Mouse (Mus musculus): Measurements from ENCODE around the gene Ppp1r16b.
"Not testable (repeated sequence)": the region's sequence is repeated elsewhere in the genome, so short reads cannot be mapped to it uniquely, and the experiment has no call there.

Ppp1r16b gene

GRCm38 (mm10) chr2:158728061-158728815 is 63.0 kb downstream of the Ppp1r16b start:
- no peak for DNase-seq

- DNase-seq = peak; percentile 64
These were observed 65.7 kb downstream of the Ppp1r16b start for GRCm38 (mm10) chr2:158730896-158731295.

GRCm38 (mm10) chr2:158732521-158732920 is 67.3 kb downstream of the Ppp1r16b start:
- no peak for DNase-seq

- no peak for DNase-seq
These were observed 67.9 kb downstream of the Ppp1r16b start for GRCm38 (mm10) chr2:158733136-158733535.

- DNase-seq = no peak
These were observed 68.7 kb downstream of the Ppp1r16b start for GRCm38 (mm10) chr2:158733914-158734313.

- DNase-seq = peak; percentile 77
These were observed 69.4 kb downstream of the Ppp1r16b start for GRCm38 (mm10) chr2:158734500-158735152.

- DNase-seq = no peak
These were observed 70.1 kb downstream of the Ppp1r16b start for GRCm38 (mm10) chr2:158735340-158735739.

GRCm38 (mm10) chr2:158736247-158736646 is 71.0 kb downstream of the Ppp1r16b start:
- DNase-seq = not testable (repeated sequence)

GRCm38 (mm10) chr2:158738591-158738990 is 73.4 kb downstream of the Ppp1r16b start:
- DNase-seq = no peak

GRCm38 (mm10) chr2:158739113-158739512 is 73.9 kb downstream of the Ppp1r16b start:
- no peak for DNase-seq

- DNase-seq = peak; percentile 42
These were observed 75.9 kb downstream of the Ppp1r16b start for GRCm38 (mm10) chr2:158741011-158741501.

- no peak for DNase-seq
These were observed 77.2 kb downstream of the Ppp1r16b start for GRCm38 (mm10) chr2:158742431-158742830.

GRCm38 (mm10) chr2:158743518-158744141 is 78.4 kb downstream of the Ppp1r16b start:
- DNase-seq = no peak

GRCm38 (mm10) chr2:158745049-158745482 is 79.9 kb downstream of the Ppp1r16b start:
- DNase-seq = peak; percentile 55

- DNase-seq = no peak
These were observed 81.0 kb downstream of the Ppp1r16b start for GRCm38 (mm10) chr2:158746164-158746563.

- peak; percentile 70 for DNase-seq
These were observed 84.2 kb downstream of the Ppp1r16b start for GRCm38 (mm10) chr2:158749366-158749765.

- DNase-seq = no peak
These were observed 95.0 kb downstream of the Ppp1r16b start for GRCm38 (mm10) chr2:158760231-158760630.

- DNase-seq = no peak
These were observed 97.1 kb downstream of the Ppp1r16b start for GRCm38 (mm10) chr2:158762339-158762738.

GRCm38 (mm10) chr2:158767742-158768339 is 102.6 kb downstream of the Ppp1r16b start, which contains the start of gene Fam83d:
Gene Fam83d (plus strand): TSS chr2:158768093.
- DNase-seq = peak; percentile 96

- no peak for DNase-seq
These were observed 103.2 kb downstream of the Ppp1r16b start for GRCm38 (mm10) chr2:158768350-158768749.

- no peak for DNase-seq
These were observed 103.6 kb downstream of the Ppp1r16b start for GRCm38 (mm10) chr2:158768771-158769170.

GRCm38 (mm10) chr2:158770126-158770757 is 105.0 kb downstream of the Ppp1r16b start:
- DNase-seq = no peak
